Mouse (Mus musculus): ENCODE data around the gene Mapt. TPM values are rescaled to one million over a fixed set of nuclear protein-coding genes. Genes with fewer than 3 reads are reported as not detected.

Gene Mapt
- polyA plus RNA-seq, 1 experiment from 2014 or later = 711 TPM

DNA sequence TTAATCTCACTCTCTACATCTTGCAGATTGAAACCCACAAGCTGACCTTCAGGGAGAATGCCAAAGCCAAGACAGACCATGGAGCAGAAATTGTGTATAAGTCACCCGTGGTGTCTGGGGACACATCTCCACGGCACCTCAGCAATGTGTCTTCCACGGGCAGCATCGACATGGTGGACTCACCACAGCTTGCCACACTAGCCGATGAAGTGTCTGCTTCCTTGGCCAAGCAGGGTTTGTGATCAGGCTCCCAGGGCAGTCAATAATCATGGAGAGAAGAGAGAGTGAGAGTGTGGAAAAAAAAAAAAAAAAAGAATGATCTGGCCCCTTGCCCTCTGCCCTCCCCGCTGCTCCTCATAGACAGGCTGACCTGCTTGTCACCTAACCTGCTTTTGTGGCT is 96.8 kb downstream of the Mapt start:
- no peak overlapping the region for H3K9ac ChIP-seq
- no peaks in the 10 kb centered on the region for H3K9me3 ChIP-seq
- H3K36me3 ChIP-seq = peaks cover 76% of the 10 kb centered on the region
- H3K27me3 ChIP-seq = no peaks in the 10 kb centered on the region
- H3K4me1 ChIP-seq (replicated peaks) = no peaks in the 10 kb centered on the region
- H3K27ac ChIP-seq = no peak overlapping the region; the same call in 1 of the 2 replicates
- no peak overlapping the region for H3K4me3 ChIP-seq
- no peak for ATAC-seq (ENCODE audit: low FRiP score)
- 85% methylated on average over 6 of the region's 6 CpGs for WGBS
- no peak overlapping the region for H3K4me2 ChIP-seq

DNA sequence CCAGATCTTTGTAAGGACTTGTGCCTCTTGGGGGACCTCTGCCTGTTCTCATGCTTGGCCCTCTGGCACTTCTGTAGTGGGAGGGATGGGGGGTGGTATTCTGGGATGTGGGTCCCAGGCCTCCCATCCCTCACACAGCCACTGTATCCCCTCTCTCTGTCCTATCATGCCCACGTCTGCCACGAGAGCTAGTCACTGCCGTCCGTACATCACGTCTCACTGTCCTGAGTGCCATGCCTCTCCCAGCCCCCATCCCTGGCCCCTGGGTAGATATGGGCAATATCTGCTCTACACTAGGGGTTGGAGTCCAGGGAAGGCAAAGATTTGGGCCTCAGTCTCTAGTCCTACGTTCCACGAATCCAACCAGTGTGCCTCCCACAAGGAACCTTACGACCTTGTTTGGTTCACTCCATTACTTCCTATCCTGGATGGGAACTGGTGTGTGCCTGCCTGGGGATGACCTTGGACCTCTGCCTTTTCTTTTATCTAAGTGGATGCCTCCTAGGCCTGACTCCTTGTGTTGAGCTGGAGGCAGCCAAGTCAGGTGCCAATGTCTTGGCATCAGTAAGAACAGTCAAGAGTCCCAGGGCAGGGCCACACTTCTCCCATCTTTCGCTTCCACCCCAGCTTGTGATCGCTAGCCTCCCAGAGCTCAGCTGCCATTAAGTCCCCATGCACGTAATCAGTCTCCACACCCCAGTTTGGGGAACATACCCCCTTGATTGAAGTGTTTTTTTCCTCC is 98.2 kb downstream of the Mapt start:
- Histone ChIP-seq H3K27ac (0 out of 2 replicates have a peak overlapping the region, but pooled peaks have one; percentile 40), H3K9ac (no peak overlapping the region), H3K9me3 (no peaks in the 10 kb centered on the region), H3K4me3 (no peak overlapping the region), H3K27me3 (no peaks in the 10 kb centered on the region), H3K36me3 (peaks cover 81% of the 10 kb centered on the region), H3K4me2 (no peak overlapping the region), H3K4me1 (replicated peaks) (no peaks in the 10 kb centered on the region)
- 85% methylated on average over 11 of the region's 11 CpGs for WGBS
- no peak for ATAC-seq (ENCODE audit: low FRiP score)

DNA sequence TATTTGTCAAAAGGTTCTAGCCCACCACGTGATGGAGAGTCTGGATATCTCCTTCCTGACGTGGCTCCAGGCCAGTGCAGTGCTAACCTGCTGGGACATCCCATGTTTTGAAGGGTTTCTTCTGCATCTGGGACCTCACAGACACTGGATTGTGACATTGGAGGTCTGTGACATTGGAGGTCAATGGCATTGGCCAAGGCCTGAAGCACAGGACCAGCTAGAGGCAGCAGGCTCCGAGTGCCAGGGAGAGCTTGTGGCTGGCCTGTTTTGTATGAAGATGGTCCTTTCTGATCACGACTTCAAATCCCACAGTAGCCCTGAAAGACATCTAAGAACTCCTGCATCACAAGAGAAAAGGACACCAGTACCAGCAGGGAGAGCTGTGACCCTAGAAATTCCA is 99.0 kb downstream of the Mapt start:
- Histone ChIP-seq H3K9me3 (no peaks in the 10 kb centered on the region), H3K4me2 (no peak overlapping the region), H3K4me1 (replicated peaks) (no peaks in the 10 kb centered on the region), H3K27ac (0 out of 2 replicates have a peak overlapping the region, but pooled peaks have one; percentile 8), H3K27me3 (no peaks in the 10 kb centered on the region), H3K9ac (no peak overlapping the region), H3K4me3 (no peak overlapping the region), H3K36me3 (peaks cover 83% of the 10 kb centered on the region)
- WGBS = 90% methylated on average over 4 of the region's 4 CpGs
- no peak for ATAC-seq (ENCODE audit: low FRiP score)

DNA sequence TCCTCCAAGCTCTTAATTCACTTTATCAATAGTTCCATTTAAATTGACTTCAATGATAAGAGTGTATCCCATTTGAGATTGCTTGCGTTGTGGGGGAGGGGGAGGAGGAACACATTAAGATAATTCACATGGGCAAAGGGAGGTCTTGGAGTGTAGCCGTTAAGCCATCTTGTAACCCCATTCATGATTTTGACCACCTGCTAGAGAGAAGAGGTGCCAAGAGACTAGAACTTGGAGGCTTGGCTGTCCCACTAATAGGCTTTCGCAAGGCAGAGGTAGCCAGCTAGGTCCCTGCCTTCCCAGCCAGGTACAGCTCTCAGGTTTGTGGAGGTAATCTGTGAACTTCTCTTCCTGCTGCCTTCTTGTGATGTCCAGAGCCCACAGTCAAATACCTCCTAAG is 100.0 kb downstream of the Mapt start:
- Histone ChIP-seq H3K27me3 (no peaks in the 10 kb centered on the region), H3K9me3 (no peaks in the 10 kb centered on the region), H3K9ac (no peak overlapping the region), H3K4me3 (no peak overlapping the region), H3K4me1 (replicated peaks) (no peaks in the 10 kb centered on the region), H3K36me3 (peaks cover 84% of the 10 kb centered on the region), H3K27ac (0 out of 2 replicates have a peak overlapping the region, but pooled peaks have one; percentile 35), H3K4me2 (no peak overlapping the region)
- ATAC-seq (ENCODE audit: low FRiP score) = no peak
- 82% methylated on average over 3 of the region's 3 CpGs for WGBS

DNA sequence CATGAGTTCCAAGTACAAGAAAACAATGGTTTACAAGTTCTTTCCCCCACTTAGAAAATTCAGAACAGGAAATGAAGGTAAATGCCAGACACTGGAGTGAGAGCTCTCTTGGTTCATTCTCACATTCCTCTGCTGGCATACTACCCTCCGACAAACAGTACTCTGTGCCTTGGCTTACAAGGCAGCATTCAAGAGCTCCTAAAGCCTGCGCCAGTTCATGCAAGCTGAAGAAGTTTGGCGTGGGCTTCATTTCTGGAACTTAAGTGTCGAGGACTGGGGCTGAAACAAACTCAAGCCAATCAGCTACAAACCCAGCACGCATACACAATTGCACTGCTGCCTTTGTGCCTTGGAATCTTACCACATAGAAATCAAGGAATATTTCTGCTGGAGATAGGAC is 100.9 kb downstream of the Mapt start:
- peaks cover 88% of the 10 kb centered on the region for H3K36me3 ChIP-seq

DNA sequence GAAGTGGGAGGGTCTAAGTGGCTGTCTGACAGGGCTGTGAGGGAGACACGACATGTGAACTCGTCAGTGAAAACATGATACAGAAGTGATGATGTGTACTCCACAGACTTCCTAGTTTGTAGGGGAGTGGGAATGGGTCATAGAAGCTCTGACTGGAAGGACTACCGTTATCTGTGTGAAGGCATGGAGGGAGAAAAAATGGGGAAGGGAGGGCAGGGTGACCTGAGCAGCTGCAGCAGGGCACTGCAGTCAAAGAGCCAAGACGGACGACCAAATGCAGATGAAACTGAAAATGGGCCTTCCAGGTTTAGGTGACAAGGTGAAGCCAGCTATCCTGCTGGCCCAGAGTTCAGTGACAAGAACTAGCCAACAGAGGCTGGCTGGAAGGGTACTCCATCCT is 102.9 kb downstream of the Mapt start:
- Histone ChIP-seq H3K4me3 (no peak overlapping the region), H3K36me3 (peaks cover 83% of the 10 kb centered on the region), H3K27me3 (no peaks in the 10 kb centered on the region), H3K4me1 (replicated peaks) (no peaks in the 10 kb centered on the region), H3K4me2 (no peak overlapping the region), H3K27ac (peak overlapping the region; percentile 26; the same call in 1 of the 2 replicates), H3K9me3 (no peaks in the 10 kb centered on the region), H3K9ac (no peak overlapping the region)
- ATAC-seq (ENCODE audit: low FRiP score) = peak; percentile 19; the same call in 1 of the 2 replicates
- WGBS = 88% methylated on average over 5 of the region's 5 CpGs

More for the DNA sequence above, 100.9 kb downstream of the Mapt start:
- Histone ChIP-seq H3K4me1 (replicated peaks) (no peaks in the 10 kb centered on the region), H3K27ac (0 out of 2 replicates have a peak overlapping the region, but pooled peaks have one; percentile 0), H3K27me3 (no peaks in the 10 kb centered on the region), H3K9ac (no peak overlapping the region), H3K4me2 (no peak overlapping the region), H3K9me3 (no peaks in the 10 kb centered on the region), H3K4me3 (no peak overlapping the region)
- no peak for ATAC-seq (ENCODE audit: low FRiP score)
- 94% methylated on average over 5 of the region's 5 CpGs for WGBS

DNA sequence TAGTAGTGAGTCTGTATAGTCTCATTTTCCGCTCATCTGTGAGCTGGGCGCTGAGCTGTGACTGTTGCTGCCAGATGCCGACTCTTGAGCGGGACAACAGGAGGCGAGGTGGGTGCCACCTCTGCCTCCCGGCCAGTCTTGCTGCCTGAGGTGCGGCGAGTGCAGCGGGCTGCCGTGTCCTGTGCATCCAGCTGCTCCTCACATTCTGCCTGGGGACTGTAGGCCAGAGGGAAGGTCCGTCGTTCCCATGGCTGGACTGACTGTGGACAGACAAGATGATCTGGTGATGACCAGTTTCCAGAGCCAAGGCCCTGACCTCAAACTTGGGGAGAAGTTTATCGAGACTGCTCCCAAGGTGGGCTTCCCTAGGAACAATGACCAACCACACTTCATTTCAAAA is 103.8 kb downstream of the Mapt start:
- no peaks in the 10 kb centered on the region for H3K9me3 ChIP-seq
- H3K4me1 ChIP-seq (replicated peaks) = no peaks in the 10 kb centered on the region
- H3K4me2 ChIP-seq = no peak overlapping the region
- H3K9ac ChIP-seq = no peak overlapping the region
- peaks cover 82% of the 10 kb centered on the region for H3K36me3 ChIP-seq
- no peak overlapping the region; the same call in 1 of the 2 replicates for H3K27ac ChIP-seq
- no peak overlapping the region for H3K4me3 ChIP-seq
- 90% methylated on average over 13 of the region's 13 CpGs for WGBS
- no peaks in the 10 kb centered on the region for H3K27me3 ChIP-seq
- no peak for ATAC-seq (ENCODE audit: low FRiP score)

DNA sequence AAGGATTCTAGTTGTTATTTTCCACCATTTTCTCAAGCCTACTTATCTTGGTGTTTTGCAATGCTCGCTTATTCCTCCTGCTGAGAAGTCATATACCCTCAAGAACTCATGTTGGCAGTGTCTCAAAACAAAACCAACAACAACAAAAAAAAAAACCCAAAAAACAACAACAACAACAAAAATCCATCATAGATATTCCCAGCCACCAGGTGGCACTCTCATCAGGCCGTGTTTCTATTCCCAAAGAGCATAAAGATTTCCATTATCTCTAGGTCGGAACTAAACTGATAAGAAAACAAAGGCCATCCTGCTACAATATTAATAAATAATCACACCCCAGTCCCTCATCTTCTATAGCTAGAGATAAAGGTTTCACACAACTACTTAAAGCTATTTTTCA is 115.7 kb downstream of the Mapt start:
- ATAC-seq (ENCODE audit: low FRiP score) = no peak
- Histone ChIP-seq H3K36me3 (peaks cover 76% of the 10 kb centered on the region), H3K4me3 (no peak overlapping the region)

DNA sequence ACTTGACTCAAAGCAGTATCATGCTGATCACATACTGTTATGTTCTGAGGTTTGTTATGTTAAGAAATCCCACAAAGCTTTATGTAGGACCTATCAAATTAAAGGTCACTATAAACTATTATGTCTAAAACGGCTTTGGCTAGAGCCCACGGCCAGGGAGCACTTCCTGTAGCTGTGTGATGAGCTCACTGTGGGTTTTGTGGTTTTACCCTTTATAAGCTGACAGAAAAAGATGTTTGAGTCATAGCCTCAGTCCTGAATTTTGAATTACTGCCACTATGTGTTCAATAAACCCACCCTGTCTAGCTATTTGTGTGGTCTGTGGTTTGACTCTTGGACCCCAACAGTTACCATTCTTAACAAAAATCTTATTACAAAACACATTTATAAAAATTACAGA is 130.6 kb downstream of the Mapt start:
- 75% methylated on average over 2 of the region's 2 CpGs for WGBS
- no peak overlapping the region for H3K4me2 ChIP-seq
- no peak for ATAC-seq (ENCODE audit: low FRiP score)

More for the DNA sequence above, 115.7 kb downstream of the Mapt start:
- 62% methylated on average over 3 of the region's 3 CpGs for WGBS
- Histone ChIP-seq H3K4me2 (no peak overlapping the region), H3K27ac (no peak overlapping the region), H3K27me3 (no peaks in the 10 kb centered on the region), H3K4me1 (replicated peaks) (no peaks in the 10 kb centered on the region), H3K9ac (no peak overlapping the region), H3K9me3 (no peaks in the 10 kb centered on the region)

DNA sequence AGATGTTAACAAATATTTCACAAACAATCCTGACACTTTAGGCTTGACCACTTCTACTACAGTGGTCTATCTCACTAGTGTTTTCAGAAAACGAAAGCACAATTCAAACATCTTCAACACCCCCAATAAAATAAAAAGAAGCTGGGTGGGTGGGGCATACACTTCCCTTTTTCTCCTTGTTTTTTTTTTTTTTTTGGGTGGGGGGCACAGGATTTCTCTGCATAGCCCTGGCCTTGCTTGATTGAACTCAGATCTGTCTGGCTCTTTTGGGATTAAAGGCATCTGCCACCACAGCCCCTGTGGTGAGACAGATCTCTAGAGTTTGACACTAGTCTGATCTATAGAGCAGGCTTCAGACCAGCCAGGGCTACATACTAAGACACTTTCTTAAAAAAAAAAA is 131.5 kb downstream of the Mapt start:
- no peaks in the 10 kb centered on the region for H3K9me3 ChIP-seq
- 0 out of 2 replicates have a peak, but pooled peaks cover 12% of the 10 kb centered on the region for H3K36me3 ChIP-seq
- H3K27ac ChIP-seq = no peak overlapping the region
- no peak for ATAC-seq (ENCODE audit: low FRiP score)
- no peak overlapping the region for H3K9ac ChIP-seq
- no peaks in the 10 kb centered on the region for H3K27me3 ChIP-seq
- WGBS = 95% methylated on average over 1 of the region's 1 CpGs
- no peaks in the 10 kb centered on the region for H3K4me1 ChIP-seq (replicated peaks)
- no peak overlapping the region for H3K4me2 ChIP-seq
- no peak overlapping the region for H3K4me3 ChIP-seq

More for the DNA sequence above, 130.6 kb downstream of the Mapt start:
- Histone ChIP-seq H3K27me3 (no peaks in the 10 kb centered on the region), H3K9me3 (no peaks in the 10 kb centered on the region), H3K27ac (no peak overlapping the region), H3K9ac (no peak overlapping the region), H3K36me3 (peaks cover 11% of the 10 kb centered on the region), H3K4me1 (replicated peaks) (no peaks in the 10 kb centered on the region), H3K4me3 (no peak overlapping the region)

DNA sequence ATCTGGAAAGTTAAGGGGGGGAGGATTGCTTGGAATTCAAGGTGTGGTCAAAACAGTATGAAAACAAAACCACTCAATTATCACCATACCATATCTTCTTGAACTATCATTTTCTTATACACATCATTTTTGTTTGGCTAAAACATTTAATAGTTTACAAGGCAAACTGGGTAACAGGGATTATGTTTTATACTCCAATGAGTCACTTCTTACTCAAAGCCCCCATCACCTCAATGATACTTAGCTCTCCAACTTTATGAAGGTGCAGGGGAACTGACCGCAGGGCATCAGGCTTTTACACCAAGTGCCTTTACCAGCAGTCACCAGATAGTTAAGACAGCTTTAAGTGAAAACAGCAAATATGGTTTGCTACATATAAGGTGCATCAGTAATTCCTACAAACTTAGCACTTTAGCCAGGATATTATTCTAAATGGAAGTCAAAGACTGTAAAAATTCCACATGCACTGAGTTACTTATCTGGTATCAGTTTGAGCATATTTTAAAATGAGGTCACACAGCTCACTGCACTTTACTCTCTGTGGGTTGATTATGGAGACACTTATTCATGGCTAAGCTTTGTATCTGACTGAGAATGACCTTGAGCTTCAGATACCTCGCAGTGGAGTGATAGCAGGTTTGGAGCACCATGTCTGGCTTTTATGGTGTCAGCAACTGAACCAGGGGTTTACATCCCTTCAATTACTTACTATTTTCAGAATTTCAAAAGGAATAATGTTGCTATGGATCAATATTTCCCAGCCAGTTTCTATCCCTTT is 132.8 kb downstream of the Mapt start:
- no peak overlapping the region for H3K9ac ChIP-seq
- no peaks in the 10 kb centered on the region for H3K27me3 ChIP-seq
- H3K4me2 ChIP-seq = no peak overlapping the region
- WGBS = 94% methylated on average over 2 of the region's 2 CpGs
- H3K9me3 ChIP-seq = no peaks in the 10 kb centered on the region
- no peaks in the 10 kb centered on the region for H3K4me1 ChIP-seq (replicated peaks)
- peaks cover 23% of the 10 kb centered on the region for H3K36me3 ChIP-seq
- ATAC-seq (ENCODE audit: low FRiP score) = no peak
- no peak overlapping the region for H3K4me3 ChIP-seq
- H3K27ac ChIP-seq = no peak overlapping the region

DNA sequence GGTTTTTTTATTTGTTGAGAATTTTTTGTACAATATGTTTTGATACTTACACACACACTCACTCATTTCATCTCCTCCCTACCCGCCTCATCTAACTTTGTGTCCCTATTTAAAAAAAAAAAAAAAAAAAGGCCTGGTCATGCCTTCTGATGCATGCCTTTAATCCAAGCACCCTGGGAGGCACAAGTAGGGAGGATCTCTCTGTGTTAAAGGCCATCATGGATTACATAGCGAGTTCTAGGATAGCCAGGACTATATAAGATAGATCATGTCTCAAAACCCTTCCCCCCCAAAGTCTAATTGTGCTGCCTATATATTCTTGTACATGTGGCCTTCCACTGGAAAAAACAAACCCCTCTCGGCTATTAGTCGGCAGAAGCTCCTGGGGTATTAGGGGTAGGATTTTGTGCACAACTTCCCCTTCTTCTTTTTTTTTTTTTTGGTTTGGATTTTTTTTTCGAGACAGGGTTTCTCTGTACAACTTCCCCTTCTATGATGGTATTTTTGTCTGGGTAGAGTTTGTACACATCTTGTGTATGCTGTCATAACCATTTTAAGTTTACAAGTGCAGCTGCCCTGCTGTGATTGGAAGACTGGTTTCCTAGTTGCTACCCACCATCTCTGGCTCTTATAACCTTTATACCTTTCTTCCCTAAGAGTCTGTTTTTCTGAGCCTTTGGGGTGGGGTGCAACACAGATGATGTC is 136.4 kb downstream of the Mapt start:
- no peaks in the 10 kb centered on the region for H3K27me3 ChIP-seq
- no peak overlapping the region for H3K4me3 ChIP-seq
- H3K4me1 ChIP-seq (replicated peaks) = no peaks in the 10 kb centered on the region
- WGBS = 91% methylated on average over 5 of the region's 5 CpGs
- no peak overlapping the region for H3K27ac ChIP-seq
- no peak for ATAC-seq (ENCODE audit: low FRiP score)
- no peak overlapping the region for H3K9ac ChIP-seq
- peaks cover 23% of the 10 kb centered on the region for H3K36me3 ChIP-seq
- no peak overlapping the region for H3K4me2 ChIP-seq
- no peaks in the 10 kb centered on the region for H3K9me3 ChIP-seq

Data from hindbrain, embryonic 13.5 days (tissue).